Mouse (Mus musculus): Measurements from ENCODE around the gene Rflnb.

DNA sequence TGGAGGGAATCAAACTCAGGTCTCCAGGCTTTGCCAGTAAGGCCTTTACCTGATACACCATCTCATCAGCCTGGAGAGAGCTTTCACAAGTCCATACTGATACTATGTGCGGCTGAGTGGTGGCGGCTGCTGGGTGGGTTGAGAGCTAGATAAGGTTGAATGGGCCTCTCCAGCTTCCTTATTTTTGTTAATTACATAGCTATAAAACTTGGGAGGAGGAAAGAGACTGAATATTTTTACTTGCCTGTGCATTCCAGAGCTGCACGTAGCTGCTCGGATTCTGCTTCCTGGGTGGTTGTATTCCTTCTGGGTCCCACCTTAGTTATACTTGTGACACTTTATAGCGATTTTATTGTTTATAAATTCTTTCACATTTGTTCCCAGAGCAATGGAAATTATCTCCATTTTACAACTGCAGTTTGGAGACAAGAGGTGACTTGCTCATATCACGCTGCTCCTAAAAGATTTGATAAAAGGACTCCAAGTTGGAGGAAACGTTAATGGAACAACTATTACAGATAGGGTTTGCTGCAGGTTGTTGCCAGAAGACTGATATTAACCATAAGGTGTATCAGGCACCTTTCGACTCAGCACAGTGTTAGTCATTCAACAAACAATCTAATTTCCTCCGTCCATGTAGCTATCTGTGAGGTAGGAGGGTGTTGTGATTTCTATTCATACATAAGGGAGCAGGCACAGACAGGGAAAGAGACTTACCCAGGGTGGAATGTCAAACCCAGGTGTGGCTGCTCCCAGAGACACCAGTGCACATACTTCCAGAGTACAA lies 16.6 kb downstream of the Rflnb start:
- TF ChIP-seq CTCF (IDR thresholded peaks at IDR 0.05; ENCODE audit: control insufficient read depth, insufficient read depth, low read length) (no peak), POLR2A (IDR thresholded peaks at IDR 0.05; ENCODE audit: borderline replicate concordance, control insufficient read depth, low read depth, low read length) (no peak)

Data from bone marrow, adult 2 months (tissue).